Mouse (Mus musculus) T-cell, adult 2 months (primary cell): ENCODE results near the gene Dlx3.
A peak's percentile ranks its signal among the peaks of the same experiment; 100 is the strongest.

Experiments used
- DNase-seq: peaks from one replicate; pipeline ENCODE4 v3.0.0; 2022; ENCODE audit warnings: low spot score

The Dlx3 gene

GRCm38 (mm10) chr11:95088857-95089779 lies 30.8 kb upstream of the Dlx3 start:
- no peak for DNase-seq

GRCm38 (mm10) chr11:95093077-95093476 lies 26.8 kb upstream of the Dlx3 start:
- no peak for DNase-seq

- no peak for DNase-seq
Observed at GRCm38 (mm10) chr11:95095596-95095995, 24.3 kb upstream of the Dlx3 start.

- DNase-seq: no peak
Observed at GRCm38 (mm10) chr11:95096608-95097373, 23.1 kb upstream of the Dlx3 start.

GRCm38 (mm10) chr11:95097889-95098288 lies 22.0 kb upstream of the Dlx3 start:
- no peak for DNase-seq

- no peak for DNase-seq
Observed at GRCm38 (mm10) chr11:95098346-95099095, 21.4 kb upstream of the Dlx3 start.

- DNase-seq: no peak
Observed at GRCm38 (mm10) chr11:95100393-95100792, 19.5 kb upstream of the Dlx3 start.

GRCm38 (mm10) chr11:95101071-95101788 lies 18.7 kb upstream of the Dlx3 start:
- no peak for DNase-seq

GRCm38 (mm10) chr11:95102161-95102904 lies 17.6 kb upstream of the Dlx3 start:
- no peak for DNase-seq

- DNase-seq: no peak
Observed at GRCm38 (mm10) chr11:95104266-95104665, 15.7 kb upstream of the Dlx3 start.

- DNase-seq: no peak
Observed at GRCm38 (mm10) chr11:95105274-95105874, 14.5 kb upstream of the Dlx3 start.

- peak; percentile 46 for DNase-seq
Observed at GRCm38 (mm10) chr11:95106440-95107236, 13.3 kb upstream of the Dlx3 start.

GRCm38 (mm10) chr11:95109000-95109399 lies 10.9 kb upstream of the Dlx3 start:
- no peak for DNase-seq

- DNase-seq: no peak
Observed at GRCm38 (mm10) chr11:95110081-95110480, 9.8 kb upstream of the Dlx3 start.

- DNase-seq: peak; percentile 48
Observed at GRCm38 (mm10) chr11:95117030-95117429, 2.9 kb upstream of the Dlx3 start.

GRCm38 (mm10) chr11:95118505-95118904 lies 1.4 kb upstream of the Dlx3 start:
- peak; percentile 28 for DNase-seq

- DNase-seq: no peak
Observed at GRCm38 (mm10) chr11:95120633-95121020, 708 bp downstream of the Dlx3 start.

- no peak for DNase-seq
Observed at GRCm38 (mm10) chr11:95121161-95122099, 1.5 kb downstream of the Dlx3 start.

- DNase-seq: no peak
Observed at GRCm38 (mm10) chr11:95122100-95122489, 2.2 kb downstream of the Dlx3 start.
